Comparison of ENCODE assay signal across 8 mouse cellular contexts in genomic region chr5:64864699-64865108, GRCm38 (mm10).
DNase-seq lines count a peak whose midpoint lies in the region; ATAC-seq and TF ChIP-seq lines count a peak whose summit lies in the region.

No protein-coding gene starts in this region.

- no peaks in the 10 kb centered on the region for H3K36me3 ChIP-seq in midbrain, embryonic 10.5 days
- H3K36me3 ChIP-seq in midbrain, embryonic 14.5 days (ENCODE audit: control insufficient read depth, insufficient read depth, low read length), result no peaks in the 10 kb centered on the region
- no peaks in the 10 kb centered on the region for H3K36me3 ChIP-seq in intestine, postnatal 0 days (ENCODE audit: control insufficient read depth, insufficient read depth)
- no peaks in the 10 kb centered on the region for H3K36me3 ChIP-seq in lung, embryonic 14.5 days (ENCODE audit: insufficient read depth)
- H3K36me3 ChIP-seq in stomach, embryonic 14.5 days (ENCODE audit: control insufficient read depth, insufficient read depth, low read length), result no peaks in the 10 kb centered on the region
- no peaks in the 10 kb centered on the region for H3K36me3 ChIP-seq in midbrain, embryonic 16.5 days (ENCODE audit: control insufficient read depth, insufficient read depth, low read length)

- no peak overlapping the region for H3K9ac ChIP-seq in midbrain, embryonic 14.5 days (replicated peaks; ENCODE audit: low read length)
- H3K9ac ChIP-seq in intestine, postnatal 0 days (ENCODE audit: low read depth, low read length), result no peak overlapping the region
- no peak overlapping the region for H3K9ac ChIP-seq in lung, embryonic 14.5 days
- no peak overlapping the region for H3K9ac ChIP-seq in stomach, embryonic 14.5 days (replicated peaks; ENCODE audit: low read depth, low read length)
- no peak overlapping the region for H3K9ac ChIP-seq in midbrain, embryonic 16.5 days (ENCODE audit: low read depth, low read length)

- no peak for TF ChIP-seq CTCF in intestine, postnatal 0 days (IDR thresholded peaks at IDR 0.05; ENCODE audit: low read depth)
- no peak for TF ChIP-seq CTCF in lung, embryonic 14.5 days (IDR thresholded peaks at IDR 0.05; ENCODE audit: low read depth)

- peak overlapping the region; percentile 60; the same call in 1 of the 2 replicates for H3K27ac ChIP-seq in midbrain, embryonic 10.5 days (replicated peaks)
- H3K27ac ChIP-seq in midbrain, embryonic 14.5 days (replicated peaks; ENCODE audit: low read depth, low read length), result no peak overlapping the region
- peak overlapping the region; percentile 90 for H3K27ac ChIP-seq in intestine, postnatal 0 days (ENCODE audit: low read depth, low read length)
- H3K27ac ChIP-seq in lung, embryonic 14.5 days (ENCODE audit: low read depth), result peak overlapping the region; percentile 75
- peak overlapping the region; percentile 82 for H3K27ac ChIP-seq in stomach, embryonic 14.5 days (ENCODE audit: low read length)
- H3K27ac ChIP-seq in midbrain, embryonic 16.5 days (ENCODE audit: low read length), result no peak overlapping the region

- H3K4me1 ChIP-seq in midbrain, embryonic 10.5 days, result peaks cover 24% of the 10 kb centered on the region
- H3K4me1 ChIP-seq in midbrain, embryonic 14.5 days (ENCODE audit: control insufficient read depth, insufficient read depth, low read length), result no peaks in the 10 kb centered on the region
- H3K4me1 ChIP-seq in intestine, postnatal 0 days (replicated peaks; ENCODE audit: control insufficient read depth, insufficient read depth, low read length), result peaks cover 19% of the 10 kb centered on the region
- H3K4me1 ChIP-seq in lung, embryonic 14.5 days (ENCODE audit: insufficient read depth), result peaks cover 19% of the 10 kb centered on the region
- peaks cover 37% of the 10 kb centered on the region for H3K4me1 ChIP-seq in stomach, embryonic 14.5 days (ENCODE audit: control insufficient read depth, insufficient read depth, low read length)
- H3K4me1 ChIP-seq in midbrain, embryonic 16.5 days (ENCODE audit: control insufficient read depth, insufficient read depth, low read length), result no peaks in the 10 kb centered on the region

- H3K27me3 ChIP-seq in midbrain, embryonic 10.5 days (ENCODE audit: low read depth, poor library complexity, severe bottlenecking), result no peaks in the 10 kb centered on the region
- no peaks in the 10 kb centered on the region for H3K27me3 ChIP-seq in midbrain, embryonic 14.5 days (ENCODE audit: control insufficient read depth, insufficient read depth, low read length)
- no peaks in the 10 kb centered on the region for H3K27me3 ChIP-seq in intestine, postnatal 0 days (replicated peaks; ENCODE audit: control insufficient read depth, insufficient read depth, low read length)
- H3K27me3 ChIP-seq in lung, embryonic 14.5 days (ENCODE audit: insufficient read depth, low read length), result no peaks in the 10 kb centered on the region
- no peaks in the 10 kb centered on the region for H3K27me3 ChIP-seq in stomach, embryonic 14.5 days (ENCODE audit: control insufficient read depth, insufficient read depth, low read length)
- H3K27me3 ChIP-seq in midbrain, embryonic 16.5 days (ENCODE audit: control insufficient read depth, insufficient read depth, low read depth, low read length), result no peaks in the 10 kb centered on the region

- no peak for ATAC-seq in midbrain, embryonic 14.5 days (ENCODE audit: low FRiP score, low TSS enrichment)
- peak; percentile 78 for ATAC-seq in common myeloid progenitor, adult 5-6 weeks (replicated peaks; ENCODE audit: low read depth, poor library complexity, severe bottlenecking)
- peak; percentile 82 for ATAC-seq in intestine, postnatal 0 days
- ATAC-seq in lung, embryonic 14.5 days (ENCODE audit: insufficient read depth), result peak; percentile 30; the same call in 1 of the 2 replicates
- peak; percentile 79 for ATAC-seq in stomach, embryonic 14.5 days (ENCODE audit: insufficient number of reproducible peaks, insufficient read depth, low FRiP score, low read depth)
- no peak for ATAC-seq in midbrain, embryonic 16.5 days

- H3K9me3 ChIP-seq in midbrain, embryonic 10.5 days (replicated peaks), result no peaks in the 10 kb centered on the region; the same call in 1 of the 2 replicates
- H3K9me3 ChIP-seq in midbrain, embryonic 14.5 days (ENCODE audit: control insufficient read depth, low read length), result no peaks in the 10 kb centered on the region; the same call in 1 of the 2 replicates
- H3K9me3 ChIP-seq in intestine, postnatal 0 days (ENCODE audit: control insufficient read depth), result no peaks in the 10 kb centered on the region
- no peaks in the 10 kb centered on the region for H3K9me3 ChIP-seq in lung, embryonic 14.5 days (ENCODE audit: low read depth, low read length)
- H3K9me3 ChIP-seq in stomach, embryonic 14.5 days (ENCODE audit: control insufficient read depth, low read depth, low read length), result no peaks in the 10 kb centered on the region
- H3K9me3 ChIP-seq in midbrain, embryonic 16.5 days (replicated peaks; ENCODE audit: control insufficient read depth, low read length, poor library complexity, severe bottlenecking), result no peaks in the 10 kb centered on the region

- 67% methylated on average over 4 of the region's 4 CpGs for WGBS in midbrain, embryonic 10.5 days
- WGBS in midbrain, embryonic 14.5 days, result 74% methylated on average over 4 of the region's 4 CpGs
- 16% methylated on average over 4 of the region's 4 CpGs for WGBS in intestine, postnatal 0 days
- 27% methylated on average over 4 of the region's 4 CpGs for WGBS in lung, embryonic 14.5 days
- 25% methylated on average over 4 of the region's 4 CpGs for WGBS in stomach, embryonic 14.5 days
- 76% methylated on average over 4 of the region's 4 CpGs for WGBS in midbrain, embryonic 16.5 days

- no peak overlapping the region for H3K4me2 ChIP-seq in midbrain, embryonic 14.5 days (ENCODE audit: low read length)
- peak overlapping the region; percentile 25; the same call in 1 of the 2 replicates for H3K4me2 ChIP-seq in intestine, postnatal 0 days (replicated peaks; ENCODE audit: low read depth)
- no peak overlapping the region for H3K4me2 ChIP-seq in lung, embryonic 14.5 days
- H3K4me2 ChIP-seq in stomach, embryonic 14.5 days (replicated peaks; ENCODE audit: low read depth, low read length), result no peak overlapping the region
- no peak overlapping the region for H3K4me2 ChIP-seq in midbrain, embryonic 16.5 days (ENCODE audit: low read length)

- DNase-seq in midbrain, embryonic 10.5 days (ENCODE audit: low spot score), result no peak
- no peak for DNase-seq in midbrain, embryonic 14.5 days
- peak; percentile 52 for DNase-seq in lung, embryonic 14.5 days
- DNase-seq in testis, postnatal 14 days (ENCODE audit: low spot score), result no peak

- no peak overlapping the region for H3K4me3 ChIP-seq in midbrain, embryonic 10.5 days
- no peak overlapping the region for H3K4me3 ChIP-seq in midbrain, embryonic 14.5 days (replicated peaks; ENCODE audit: low read depth, low read length)
- H3K4me3 ChIP-seq in intestine, postnatal 0 days (ENCODE audit: low read depth, low read length), result no peak overlapping the region
- H3K4me3 ChIP-seq in lung, embryonic 14.5 days (ENCODE audit: low read depth, low read length), result no peak overlapping the region
- H3K4me3 ChIP-seq in stomach, embryonic 14.5 days (ENCODE audit: low read depth, low read length), result no peak overlapping the region
- H3K4me3 ChIP-seq in midbrain, embryonic 16.5 days (ENCODE audit: low read depth, low read length), result no peak overlapping the region

Comparison
In these comparisons a context has a peak if more than half of its experiments do, and no peak if none do; other contexts are left out.
1. H3K27ac ChIP-seq: peak in midbrain, embryonic 10.5 days (single experiment), intestine, postnatal 0 days (single experiment), lung, embryonic 14.5 days (single experiment) and stomach, embryonic 14.5 days (single experiment); none in midbrain, embryonic 14.5 days (single experiment) and midbrain, embryonic 16.5 days (single experiment).
2. ATAC-seq: peak in common myeloid progenitor, adult 5-6 weeks (single experiment), intestine, postnatal 0 days (single experiment), lung, embryonic 14.5 days (single experiment) and stomach, embryonic 14.5 days (single experiment); none in midbrain, embryonic 14.5 days (single experiment) and midbrain, embryonic 16.5 days (single experiment).